Mouse (Mus musculus): ENCODE data around the gene Vps35l.

Vps35l gene

GRCm38 (mm10) chr7:118739975-118740531, at the start of gene Vps35l:
Vps35l (plus strand) TSS chr7:118740226.
- peak; percentile 88 for DNase-seq (ENCODE audit: low spot score)

- no peak for DNase-seq (ENCODE audit: low spot score)
Observed at GRCm38 (mm10) chr7:118691287-118691686, 48.7 kb upstream of the Vps35l start.

GRCm38 (mm10) chr7:118696146-118696545, 43.9 kb upstream of the Vps35l start:
- no peak for DNase-seq (ENCODE audit: low spot score)

GRCm38 (mm10) chr7:118697168-118697567, 42.9 kb upstream of the Vps35l start:
- no peak for DNase-seq (ENCODE audit: low spot score)

GRCm38 (mm10) chr7:118698882-118699281, 41.1 kb upstream of the Vps35l start:
- no peak for DNase-seq (ENCODE audit: low spot score)

GRCm38 (mm10) chr7:118703144-118703561, 36.9 kb upstream of the Vps35l start:
- no peak for DNase-seq (ENCODE audit: low spot score)

GRCm38 (mm10) chr7:118704001-118704850, 35.8 kb upstream of the Vps35l start:
- no peak for DNase-seq (ENCODE audit: low spot score)

GRCm38 (mm10) chr7:118705101-118705961, 34.7 kb upstream of the Vps35l start, which contains the start of gene Gde1:
Gde1 (minus strand) TSS chr7:118705778.
- DNase-seq (ENCODE audit: low spot score), result peak; percentile 88

GRCm38 (mm10) chr7:118706051-118706450, 34.0 kb upstream of the Vps35l start:
- no peak for DNase-seq (ENCODE audit: low spot score)

GRCm38 (mm10) chr7:118706488-118706887, 33.5 kb upstream of the Vps35l start:
- no peak for DNase-seq (ENCODE audit: low spot score)

- no peak for DNase-seq (ENCODE audit: low spot score)
Observed at GRCm38 (mm10) chr7:118707216-118707615, 32.8 kb upstream of the Vps35l start.

- no peak for DNase-seq (ENCODE audit: low spot score)
Observed at GRCm38 (mm10) chr7:118708002-118708401, 32.0 kb upstream of the Vps35l start.

- DNase-seq (ENCODE audit: low spot score), result no peak
Observed at GRCm38 (mm10) chr7:118710776-118711175, 29.2 kb upstream of the Vps35l start.

- peak; percentile 98 for DNase-seq (ENCODE audit: low spot score)
Observed at GRCm38 (mm10) chr7:118712228-118713173, 27.5 kb upstream of the Vps35l start, which contains the start of gene Ccp110. Ccp110 (plus strand) TSS chr7:118712552.

- DNase-seq (ENCODE audit: low spot score), result no peak
Observed at GRCm38 (mm10) chr7:118714873-118715272, 25.2 kb upstream of the Vps35l start.

GRCm38 (mm10) chr7:118718066-118718465, 22.0 kb upstream of the Vps35l start:
- no peak for DNase-seq (ENCODE audit: low spot score)

GRCm38 (mm10) chr7:118723927-118724326, 16.1 kb upstream of the Vps35l start:
- DNase-seq (ENCODE audit: low spot score), result no peak

GRCm38 (mm10) chr7:118725459-118725858, 14.6 kb upstream of the Vps35l start:
- no peak for DNase-seq (ENCODE audit: low spot score)

- no peak for DNase-seq (ENCODE audit: low spot score)
Observed at GRCm38 (mm10) chr7:118728846-118729587, 11.0 kb upstream of the Vps35l start.

GRCm38 (mm10) chr7:118731781-118732180, 8.2 kb upstream of the Vps35l start:
- no peak for DNase-seq (ENCODE audit: low spot score)
